Mouse (Mus musculus) hindbrain, postnatal 0 days (tissue): ENCODE data around the gene N4bp3. TPM values are rescaled to one million over a fixed set of nuclear protein-coding genes. Genes with fewer than 3 reads are reported as not detected.

ENCODE experiments used
- ATAC-seq: fragments of 200-750 bp; cut with Nextera tagmentation; 2 replicates; pipeline ENCODE4 v1.8.0; 2017; ENCODE audit warnings: mild to moderate bottlenecking, moderate TSS enrichment, moderate library complexity
- DNase-seq: peaks from one replicate; pipeline ENCODE4 v3.0.0-alpha.2; 2015; ENCODE audit warnings: low spot score
- H3K27ac ChIP-seq: fragments of 300-500 bp; sonication (generic); 2 replicates; pipeline ENCODE4 v1.5.1; 2014; ENCODE audit warnings: mild to moderate bottlenecking
- H3K27me3 ChIP-seq: fragments of 300-500 bp; sonication (generic); 2 replicates; pipeline ENCODE4 v1.6.1; 2014; ENCODE audit warnings: low read length, mixed read lengths; ENCODE audit not compliant: insufficient read depth
- H3K36me3 ChIP-seq: fragments of 300-500 bp; sonication (generic); 2 replicates; pipeline ENCODE4 v1.6.1; 2014; ENCODE audit warnings: low read length, mixed read lengths; ENCODE audit not compliant: insufficient read depth
- H3K4me1 ChIP-seq: fragments of 300-500 bp; sonication (generic); 2 replicates; pipeline ENCODE4 v1.6.1; 2014; ENCODE audit warnings: antibody characterized with exemption, low read length, mixed read lengths; ENCODE audit not compliant: insufficient read depth
- H3K4me2 ChIP-seq: fragments of 300-500 bp; sonication (generic); 2 replicates; pipeline ENCODE4 v1.6.1; 2014; ENCODE audit warnings: low read depth, mild to moderate bottlenecking, low read length, moderate library complexity, mixed read lengths
- H3K4me3 ChIP-seq: fragments of 300-500 bp; sonication (generic); 2 replicates; pipeline ENCODE4 v1.5.1; 2014; ENCODE audit warnings: low read length
- H3K9ac ChIP-seq: fragments of 300-500 bp; sonication (generic); replicated peaks from 2 replicates; pipeline ENCODE4 v1.6.1; 2014; ENCODE audit warnings: mild to moderate bottlenecking, low read length, moderate library complexity, mixed read lengths
- H3K9me3 ChIP-seq: fragments of 300-500 bp; sonication (generic); 2 replicates; pipeline ENCODE4 v1.6.1; 2016; ENCODE audit warnings: low read length, mixed read lengths
- CTCF ChIP-seq: IDR thresholded peaks from 2 replicates; pipeline ENCODE4 v1.5.1; 2016; ENCODE audit warnings: antibody characterized with exemption, control low read depth, low read depth
- WGBS: fragments of 180-500 bp; shearing (Covaris S2); extraction: QIAGEN DNeasy Blood & Tissue Kit; methylation state at CpG from one replicate; pipeline ENCODE4 v1.1.7; 2014; 5-methylcytosine and 5-hydroxymethylcytosine counted together
- polyA plus RNA-seq: library from polyadenylated mRNA; unstranded; fragments of >200 nt; fragmentation: Nextera tagmentation; extraction: Ambion mirVana; gene quantifications from 2 replicates; pipeline ENCODE4 v1.2.1, GENCODE M21; 2015
- total RNA-seq: library from RNA; depleted of rRNA; stranded (reverse); fragments of >200 nt; gene quantifications from 2 replicates; pipeline ENCODE4 v1.2.3, GENCODE M21; 2014

Gene N4bp3
- total and polyA plus RNA-seq, 2 experiments from 2014 or later = 29.0 to 48.0 TPM

DNA sequence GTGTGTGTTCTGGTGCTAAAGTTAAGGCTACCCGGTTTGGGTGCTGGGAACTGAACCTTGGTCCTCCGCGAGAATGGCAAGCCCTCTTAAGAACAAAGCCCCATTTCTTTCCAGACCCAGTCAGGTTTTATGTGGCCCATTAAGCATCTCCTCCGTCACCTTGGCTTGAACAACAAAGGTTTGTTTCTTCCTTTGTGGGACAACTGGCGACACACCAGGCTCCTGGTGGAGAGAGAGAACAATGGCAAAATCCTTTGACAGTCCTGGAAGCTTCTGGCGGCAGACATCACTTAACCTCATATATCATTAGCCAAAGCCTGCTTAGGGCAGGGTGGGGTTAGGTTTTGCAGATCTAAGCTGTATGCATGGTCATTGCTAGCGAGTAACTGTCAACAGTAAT is 12.0 kb upstream of the N4bp3 start:
- no peak overlapping the region for H3K4me2 ChIP-seq
- H3K4me3 ChIP-seq = no peak overlapping the region
- H3K9me3 ChIP-seq = no peaks in the 10 kb centered on the region
- TF ChIP-seq CTCF = no peak
- no peaks in the 10 kb centered on the region for H3K4me1 ChIP-seq
- 70% methylated on average over 7 of the region's 7 CpGs for WGBS
- no peak overlapping the region for H3K9ac ChIP-seq
- no peaks in the 10 kb centered on the region for H3K27me3 ChIP-seq
- no peak overlapping the region for H3K27ac ChIP-seq
- H3K36me3 ChIP-seq = no peaks in the 10 kb centered on the region
- no peak for ATAC-seq
- no peak for DNase-seq

GRCm38 (mm10) chr11:51661867-51662365 is 11.3 kb upstream of the N4bp3 start:
- no peak for ATAC-seq
- H3K27ac ChIP-seq = no peak overlapping the region

GRCm38 (mm10) chr11:51658705-51659104 is 8.1 kb upstream of the N4bp3 start:
- Histone ChIP-seq H3K9ac (no peak overlapping the region), H3K27me3 (no peaks in the 10 kb centered on the region), H3K27ac (no peak overlapping the region), H3K4me2 (no peak overlapping the region), H3K4me1 (no peaks in the 10 kb centered on the region), H3K9me3 (no peaks in the 10 kb centered on the region), H3K4me3 (no peak overlapping the region), H3K36me3 (no peaks in the 10 kb centered on the region)
- 59% methylated on average over 6 of the region's 6 CpGs for WGBS
- TF ChIP-seq CTCF = no peak
- DNase-seq (peak; percentile 64), ATAC-seq (peak; percentile 52)

More at GRCm38 (mm10) chr11:51661867-51662365, 11.3 kb upstream of the N4bp3 start:
- no peak overlapping the region for H3K4me3 ChIP-seq
- 68% methylated on average over 16 of the region's 16 CpGs for WGBS
- no peaks in the 10 kb centered on the region for H3K9me3 ChIP-seq
- H3K9ac ChIP-seq = no peak overlapping the region
- no peak for DNase-seq
- no peaks in the 10 kb centered on the region for H3K4me1 ChIP-seq
- no peaks in the 10 kb centered on the region for H3K36me3 ChIP-seq
- H3K27me3 ChIP-seq = no peaks in the 10 kb centered on the region
- H3K4me2 ChIP-seq = no peak overlapping the region
- TF ChIP-seq CTCF = no peak

DNA sequence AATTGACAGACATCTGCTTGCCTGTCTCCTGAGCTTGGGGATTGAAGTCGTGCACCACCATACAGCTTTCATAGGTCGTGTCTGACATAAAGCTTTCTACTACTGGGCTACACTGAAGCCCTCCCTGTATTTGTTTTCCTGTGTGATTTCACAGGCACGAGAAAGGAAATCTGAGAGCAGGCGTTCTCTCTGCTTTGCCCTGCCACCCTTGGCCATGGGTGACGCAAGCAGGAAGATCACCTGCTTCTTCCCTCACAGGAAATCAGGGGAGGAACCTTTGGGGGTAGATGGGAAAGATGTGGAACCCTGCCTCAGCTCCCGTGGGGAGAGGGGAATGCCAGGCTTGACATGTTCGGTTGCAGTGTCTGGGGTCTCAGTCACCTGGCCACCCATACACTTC is 7.6 kb upstream of the N4bp3 start:
- 62% methylated on average over 7 of the region's 7 CpGs for WGBS
- no peak overlapping the region for H3K27ac ChIP-seq

GRCm38 (mm10) chr11:51656798-51657521 is 6.3 kb upstream of the N4bp3 start:
- ATAC-seq (no peak), DNase-seq (no peak)
- Histone ChIP-seq H3K4me3 (no peak overlapping the region), H3K4me2 (no peak overlapping the region), H3K27me3 (no peaks in the 10 kb centered on the region), H3K36me3 (no peaks in the 10 kb centered on the region), H3K9me3 (no peaks in the 10 kb centered on the region), H3K27ac (no peak overlapping the region), H3K9ac (no peak overlapping the region), H3K4me1 (no peaks in the 10 kb centered on the region)
- 83% methylated on average over 10 of the region's 10 CpGs for WGBS
- TF ChIP-seq CTCF = no peak

More for the DNA sequence above, 7.6 kb upstream of the N4bp3 start:
- Histone ChIP-seq H3K9ac (no peak overlapping the region), H3K27me3 (no peaks in the 10 kb centered on the region), H3K9me3 (no peaks in the 10 kb centered on the region), H3K4me1 (no peaks in the 10 kb centered on the region), H3K36me3 (no peaks in the 10 kb centered on the region), H3K4me2 (no peak overlapping the region), H3K4me3 (no peak overlapping the region)
- TF ChIP-seq CTCF = no peak
- DNase-seq = no peak
- ATAC-seq = no peak

DNA sequence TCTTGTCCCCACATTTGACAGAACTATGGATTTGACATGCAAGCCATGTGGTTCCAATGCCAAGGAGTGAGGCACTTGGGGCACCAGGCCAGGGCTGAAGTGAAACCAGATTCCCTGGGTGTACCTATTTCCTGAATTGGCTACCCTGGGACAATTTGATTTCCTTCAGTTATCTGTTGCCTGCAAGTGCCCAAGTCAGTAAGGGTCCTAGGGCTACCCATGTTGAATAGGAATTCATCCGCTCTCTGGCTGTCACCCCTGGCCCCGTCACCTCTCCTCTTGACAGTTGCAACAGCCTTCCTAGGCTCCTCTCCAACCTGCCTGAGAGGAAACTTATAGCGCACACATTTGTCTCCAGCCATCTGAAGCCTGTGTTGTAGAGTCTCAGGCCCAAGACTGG is 4.2 kb upstream of the N4bp3 start:
- WGBS = 89% methylated on average over 3 of the region's 3 CpGs
- H3K36me3 ChIP-seq = no peaks in the 10 kb centered on the region
- no peak overlapping the region for H3K27ac ChIP-seq
- no peak for TF ChIP-seq CTCF
- no peaks in the 10 kb centered on the region for H3K9me3 ChIP-seq
- H3K4me1 ChIP-seq = peaks cover under 1% of the 10 kb centered on the region; the same call in 1 of the 2 replicates
- DNase-seq (no peak), ATAC-seq (no peak)
- H3K4me2 ChIP-seq = no peak overlapping the region
- H3K4me3 ChIP-seq = no peak overlapping the region
- H3K9ac ChIP-seq = no peak overlapping the region
- H3K27me3 ChIP-seq = no peaks in the 10 kb centered on the region

- no peak for TF ChIP-seq CTCF
- H3K4me1 ChIP-seq = peaks cover 4% of the 10 kb centered on the region; the same call in 1 of the 2 replicates
- no peaks in the 10 kb centered on the region for H3K36me3 ChIP-seq
- H3K9me3 ChIP-seq = no peaks in the 10 kb centered on the region
- DNase-seq (no peak), ATAC-seq (no peak)
- H3K9ac ChIP-seq = no peak overlapping the region
- 87% methylated on average over 6 of the region's 6 CpGs for WGBS
- H3K27me3 ChIP-seq = no peaks in the 10 kb centered on the region
- no peak overlapping the region for H3K4me3 ChIP-seq
- H3K27ac ChIP-seq = no peak overlapping the region
- H3K4me2 ChIP-seq = no peak overlapping the region
Measured at GRCm38 (mm10) chr11:51653736-51654135, 3.1 kb upstream of the N4bp3 start.
